ENCODE assay signal across 18 mouse cellular contexts in the genomic region with DNA sequence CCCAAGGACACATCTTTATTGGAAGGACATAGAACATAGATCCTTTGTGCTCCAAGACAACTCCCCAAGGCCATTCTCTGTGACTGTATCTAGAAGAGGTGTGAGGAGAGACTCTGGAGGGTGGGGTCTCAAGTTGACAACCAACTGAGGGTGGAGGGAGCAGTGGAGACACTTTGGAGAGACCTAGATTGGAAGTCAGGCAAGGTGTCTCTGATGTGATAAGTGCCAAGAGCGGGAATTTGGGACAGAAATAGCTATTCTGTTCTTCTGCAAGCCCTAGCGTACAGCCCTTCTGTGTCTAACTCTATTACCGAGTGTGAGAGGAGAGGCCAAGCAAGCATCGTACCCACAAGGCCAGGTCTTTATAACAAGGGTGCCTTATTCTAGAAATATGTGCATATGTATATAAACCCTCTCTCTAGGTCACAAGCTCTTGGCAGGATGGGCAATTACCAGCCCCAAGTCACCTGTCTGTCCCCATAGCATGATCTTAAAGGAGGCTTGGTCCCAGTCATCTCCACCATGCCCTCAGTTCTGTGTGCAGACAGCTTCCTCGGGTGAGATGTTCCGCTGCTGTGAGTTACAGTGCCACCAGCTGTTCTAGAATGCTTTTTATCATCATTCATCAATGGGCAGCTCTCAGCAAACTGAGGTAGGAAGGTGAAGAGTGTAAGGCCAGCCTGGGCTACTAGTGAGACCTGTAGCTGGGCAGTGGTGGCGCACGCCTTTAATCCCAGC. TPM values are rescaled to one million over a fixed set of nuclear protein-coding genes. Genes with fewer than 3 reads are reported as not detected.
DNase-seq lines count a peak whose midpoint lies in the region; ATAC-seq and TF ChIP-seq lines count a peak whose summit lies in the region.
"Had no signal": no experiment of that assay in that cellular context is flagged by ENCODE, and none has a peak within 500 bp of the region (broad histone marks: within the 10 kb centered on the region; RNA-seq: fewer than 3 reads in every experiment).

No protein-coding gene starts in this region.

- no peak overlapping the region for H3K4me3 ChIP-seq in heart, embryonic 11.5 days (ENCODE audit: low read depth, low read length)
- no peak overlapping the region for H3K4me3 ChIP-seq in heart, adult 2 months
- no peak overlapping the region for H3K4me3 ChIP-seq in bone marrow, adult 2 months (replicated peaks; ENCODE audit: control insufficient read depth, low read depth, low read length)
- H3K4me3 ChIP-seq in hindbrain, embryonic 16.5 days (ENCODE audit: low read length), result no peak overlapping the region
- no peak overlapping the region for H3K4me3 ChIP-seq in gastrocnemius, adult 2 months
- H3K4me3 ChIP-seq: midbrain, embryonic 12.5 days had no signal

- H3K79me2 ChIP-seq in heart, adult 2 months (replicated peaks; ENCODE audit: control insufficient read depth, insufficient read depth, low read length), result no peaks in the 10 kb centered on the region

- WGBS in heart, embryonic 11.5 days (ENCODE audit: insufficient replicate concordance), result 71% methylated on average over 8 of the region's 8 CpGs
- WGBS in heart, adult 2 months, result 85% methylated on average over 8 of the region's 8 CpGs
- 70% methylated on average over 8 of the region's 8 CpGs for WGBS in bone marrow, adult 2 months
- 88% methylated on average over 8 of the region's 8 CpGs for WGBS in hindbrain, embryonic 16.5 days

- TF ChIP-seq POLR2A in heart, adult 2 months (IDR thresholded peaks at IDR 0.05; ENCODE audit: insufficient read depth, low read depth, low read length), result no peak
- no peak for TF ChIP-seq POLR2A in bone marrow, adult 2 months (IDR thresholded peaks at IDR 0.05; ENCODE audit: borderline replicate concordance, control insufficient read depth, low read depth, low read length)

- H3K36me3 ChIP-seq in heart, embryonic 11.5 days (ENCODE audit: control insufficient read depth, insufficient read depth, low read length), result no peaks in the 10 kb centered on the region
- no peaks in the 10 kb centered on the region for H3K36me3 ChIP-seq in heart, adult 2 months (ENCODE audit: control insufficient read depth, insufficient read depth, low read length)
- no peaks in the 10 kb centered on the region for H3K36me3 ChIP-seq in hindbrain, embryonic 16.5 days (ENCODE audit: control insufficient read depth, insufficient read depth, low read length)
- H3K36me3 ChIP-seq: midbrain, embryonic 12.5 days had no signal

- no peaks in the 10 kb centered on the region; the same call in 1 of the 2 replicates for H3K4me1 ChIP-seq in heart, embryonic 11.5 days (ENCODE audit: control insufficient read depth, insufficient read depth, low read length)
- no peaks in the 10 kb centered on the region for H3K4me1 ChIP-seq in heart, adult 2 months (ENCODE audit: control insufficient read depth, insufficient read depth, low read length)
- peaks cover 14% of the 10 kb centered on the region for H3K4me1 ChIP-seq in bone marrow, adult 2 months (ENCODE audit: control insufficient read depth, insufficient read depth, low read length)
- H3K4me1 ChIP-seq in hindbrain, embryonic 16.5 days (ENCODE audit: control insufficient read depth, insufficient read depth, low read depth, low read length), result no peaks in the 10 kb centered on the region
- H3K4me1 ChIP-seq: midbrain, embryonic 12.5 days had no signal

- peak; percentile 73 for ATAC-seq in heart, embryonic 11.5 days (replicated peaks; ENCODE audit: insufficient number of reproducible peaks, low FRiP score, low TSS enrichment)
- ATAC-seq in erythroid progenitor cell, adult 5-6 weeks (replicated peaks; ENCODE audit: low FRiP score, poor library complexity, severe bottlenecking), result peak; percentile 63
- peak; percentile 35 for ATAC-seq in megakaryocyte-erythroid progenitor cell, adult 5-6 weeks (replicated peaks; ENCODE audit: low FRiP score, low TSS enrichment, poor library complexity, severe bottlenecking)
- no peak for ATAC-seq in hindbrain, embryonic 16.5 days
- ATAC-seq: forebrain, postnatal 0 days had no signal

- intact Hi-C loops in heart, adult 2 months (cut with DNase I), result no loop called here
- intact Hi-C loops in gastrocnemius, adult 2 months (cut with DNase I), result no loop called here

- no peak for DNase-seq in heart, adult 2 months
- no peak for DNase-seq in gastrocnemius, adult 2 months
- DNase-seq in thymus, adult 18-20 months, result no peak
- DNase-seq: adrenal gland, postnatal 25 days; B cell, adult 2 months; cerebellum, adult 8-10 months; forebrain, postnatal 0 days; kidney, postnatal 4 days; thymus, postnatal 36 days had no signal

- H3K27ac ChIP-seq in heart, embryonic 11.5 days (ENCODE audit: low read depth, low read length), result peak overlapping the region; percentile 70
- H3K27ac ChIP-seq in heart, adult 2 months, result no peak overlapping the region
- H3K27ac ChIP-seq in bone marrow, adult 2 months (ENCODE audit: control insufficient read depth, insufficient read depth, low read depth, low read length, poor library complexity), result peak overlapping the region; percentile 64
- H3K27ac ChIP-seq in hindbrain, embryonic 16.5 days (ENCODE audit: low read depth, low read length), result no peak overlapping the region
- no peak overlapping the region for H3K27ac ChIP-seq in gastrocnemius, adult 2 months
- H3K27ac ChIP-seq: midbrain, embryonic 12.5 days had no signal

- no peak for TF ChIP-seq CTCF in heart, adult 2 months (IDR thresholded peaks at IDR 0.05)
- TF ChIP-seq CTCF in bone marrow, adult 2 months (IDR thresholded peaks at IDR 0.05; ENCODE audit: control insufficient read depth, insufficient read depth, low read length), result no peak
- no peak for TF ChIP-seq CTCF in gastrocnemius, adult 2 months (IDR thresholded peaks at IDR 0.05)

- H3K4me2 ChIP-seq in heart, embryonic 11.5 days, result peak overlapping the region; percentile 9; the same call in 1 of the 2 replicates
- no peak overlapping the region for H3K4me2 ChIP-seq in hindbrain, embryonic 16.5 days (ENCODE audit: low read length)
- H3K4me2 ChIP-seq: midbrain, embryonic 12.5 days had no signal

- no peak overlapping the region; the same call in 1 of the 2 replicates for H3K9ac ChIP-seq in heart, embryonic 11.5 days (ENCODE audit: low read depth, low read length)
- no peak overlapping the region for H3K9ac ChIP-seq in heart, adult 2 months (ENCODE audit: low read depth, low read length)
- no peak overlapping the region for H3K9ac ChIP-seq in hindbrain, embryonic 16.5 days (ENCODE audit: low read depth, low read length)
- H3K9ac ChIP-seq: forebrain, postnatal 0 days; midbrain, embryonic 12.5 days had no signal

- no peaks in the 10 kb centered on the region for H3K27me3 ChIP-seq in heart, embryonic 11.5 days (ENCODE audit: control insufficient read depth, insufficient read depth, low read length)
- no peaks in the 10 kb centered on the region for H3K27me3 ChIP-seq in heart, adult 2 months (ENCODE audit: control insufficient read depth, insufficient read depth, low read length)
- no peaks in the 10 kb centered on the region for H3K27me3 ChIP-seq in hindbrain, embryonic 16.5 days (replicated peaks; ENCODE audit: control insufficient read depth, insufficient read depth, low read length)
- H3K27me3 ChIP-seq: midbrain, embryonic 12.5 days had no signal

- no peak for TF ChIP-seq EP300 in heart, adult 2 months (IDR thresholded peaks at IDR 0.05; ENCODE audit: insufficient read depth, low read depth, low read length)

- H3K9me3 ChIP-seq in heart, embryonic 11.5 days (replicated peaks; ENCODE audit: control insufficient read depth, low read length), result no peaks in the 10 kb centered on the region
- H3K9me3 ChIP-seq in hindbrain, embryonic 16.5 days (ENCODE audit: control insufficient read depth, low read length), result no peaks in the 10 kb centered on the region
- H3K9me3 ChIP-seq: midbrain, embryonic 12.5 days had no signal

RNA-seq across cellular contexts. Expression of gene Hemgn, which starts 6.2 kb away (rescaled TPM):
- polyA plus RNA-seq in heart, embryonic 11.5 days (2014; fragmentation: Nextera tagmentation; extraction: Ambion mirVana), result 64.3 and 76.3 TPM in 2 replicates
- under 1 TPM; 0.10 to 0.73 TPM for total RNA-seq in heart, adult 2 months (2021)
- polyA plus RNA-seq in heart, adult 2 months (2012; rRNA removed), result 0.06 TPM in 1 of 2 replicates, not detected in the other
- 152 and 243 TPM in 2 replicates for polyA plus RNA-seq in bone marrow, adult 2 months (2011; ENCODE audit: insufficient read depth, insufficient read length, low replicate concordance, missing spikeins)
- total RNA-seq in erythroid progenitor cell, adult 5-6 weeks (2015; ENCODE audit: low replicate concordance), result 1,402 and 1,484 TPM in 2 replicates
- 1,540 and 1,607 TPM in 2 replicates for total RNA-seq in erythroid progenitor cell, adult 5-6 weeks (2017; ENCODE audit: low replicate concordance)
- total RNA-seq in megakaryocyte-erythroid progenitor cell, adult 5-6 weeks (2014; fragmentation: Nextera tagmentation), result 120 and 199 TPM in 2 replicates
- total RNA-seq in megakaryocyte-erythroid progenitor cell, adult 5-6 weeks (2017), result 129 and 182 TPM in 2 replicates
- 0.13 and 0.26 TPM in 2 replicates for polyA plus RNA-seq in hindbrain, embryonic 16.5 days (2015; fragmentation: Nextera tagmentation; extraction: Ambion mirVana)
- not detected for total RNA-seq in gastrocnemius, adult 2 months (2021)
- total RNA-seq: adrenal gland, postnatal 25 days; ES-E14; forebrain, postnatal 0 days; left cerebral cortex, adult 18-20 months; liver, adult 2 months had no signal
- polyA plus RNA-seq: forebrain, postnatal 0 days; liver, adult 2 months had no signal

RNA-seq across cellular contexts. Expression of gene Trmo, which starts 17.9 kb away (rescaled TPM):
- polyA plus RNA-seq in heart, embryonic 11.5 days (2014; fragmentation: Nextera tagmentation; extraction: Ambion mirVana), result 8.4 and 11.5 TPM in 2 replicates
- 1 to 10 TPM; 3.8 to 4.1 TPM for total RNA-seq in heart, adult 2 months (2021)
- polyA plus RNA-seq in heart, adult 2 months (2012; rRNA removed), result 3.7 and 5.3 TPM in 2 replicates
- polyA plus RNA-seq in bone marrow, adult 2 months (2011; ENCODE audit: insufficient read depth, insufficient read length, low replicate concordance, missing spikeins), result 20.7 and 27.0 TPM in 2 replicates
- 89.0 and 90.1 TPM in 2 replicates for total RNA-seq in erythroid progenitor cell, adult 5-6 weeks (2015; ENCODE audit: low replicate concordance)
- total RNA-seq in erythroid progenitor cell, adult 5-6 weeks (2017; ENCODE audit: low replicate concordance), result 49.6 and 97.9 TPM in 2 replicates
- 5.6 and 10.7 TPM in 2 replicates for total RNA-seq in megakaryocyte-erythroid progenitor cell, adult 5-6 weeks (2014; fragmentation: Nextera tagmentation)
- 8.9 and 11.4 TPM in 2 replicates for total RNA-seq in megakaryocyte-erythroid progenitor cell, adult 5-6 weeks (2017)
- polyA plus RNA-seq in hindbrain, embryonic 16.5 days (2015; fragmentation: Nextera tagmentation; extraction: Ambion mirVana), result 8.8 TPM in 2 replicates
- 1 to 10 TPM; 2.8 to 3.0 TPM for total RNA-seq in gastrocnemius, adult 2 months (2021)

RNA-seq across cellular contexts. Expression of gene Anp32b, which starts 43.6 kb away (rescaled TPM):
- polyA plus RNA-seq in heart, embryonic 11.5 days (2014; fragmentation: Nextera tagmentation; extraction: Ambion mirVana), result 213 and 243 TPM in 2 replicates
- 10 to 100 TPM; 53.5 to 57.8 TPM for total RNA-seq in heart, adult 2 months (2021)
- 9.5 and 14.2 TPM in 2 replicates for polyA plus RNA-seq in heart, adult 2 months (2012; rRNA removed)
- 614 and 712 TPM in 2 replicates for polyA plus RNA-seq in bone marrow, adult 2 months (2011; ENCODE audit: insufficient read depth, insufficient read length, low replicate concordance, missing spikeins)
- 1,527 and 1,581 TPM in 2 replicates for total RNA-seq in erythroid progenitor cell, adult 5-6 weeks (2015; ENCODE audit: low replicate concordance)
- 312 and 462 TPM in 2 replicates for total RNA-seq in erythroid progenitor cell, adult 5-6 weeks (2017; ENCODE audit: low replicate concordance)
- total RNA-seq in megakaryocyte-erythroid progenitor cell, adult 5-6 weeks (2014; fragmentation: Nextera tagmentation), result 736 and 1,006 TPM in 2 replicates
- 180 and 265 TPM in 2 replicates for total RNA-seq in megakaryocyte-erythroid progenitor cell, adult 5-6 weeks (2017)
- 72.5 and 82.4 TPM in 2 replicates for polyA plus RNA-seq in hindbrain, embryonic 16.5 days (2015; fragmentation: Nextera tagmentation; extraction: Ambion mirVana)
- 10 to 100 TPM; 62.7 to 65.8 TPM for total RNA-seq in gastrocnemius, adult 2 months (2021)

Comparison
In these comparisons a context has a peak if more than half of its experiments do, and no peak if none do; other contexts are left out.
1. H3K27ac ChIP-seq: peak in heart, embryonic 11.5 days (single experiment) and bone marrow, adult 2 months (single experiment); none in heart, adult 2 months (single experiment), hindbrain, embryonic 16.5 days (single experiment) and gastrocnemius, adult 2 months (single experiment).
2. RNA of gene Hemgn, which starts 6.2 kb away (total RNA-seq): 1,402 to 1,607 TPM in erythroid progenitor cell, adult 5-6 weeks and 120 to 199 TPM in megakaryocyte-erythroid progenitor cell, adult 5-6 weeks; 0.10 to 0.73 TPM in heart, adult 2 months and not detected in gastrocnemius, adult 2 months; every median in the first group is over 10 times any median in the second.
3. RNA of gene Trmo, which starts 17.9 kb away (total RNA-seq): 49.6 to 97.9 TPM in erythroid progenitor cell, adult 5-6 weeks; 5.6 to 11.4 TPM in megakaryocyte-erythroid progenitor cell, adult 5-6 weeks, 3.8 to 4.1 TPM in heart, adult 2 months and 2.8 to 3.0 TPM in gastrocnemius, adult 2 months; every median in the first group is over 4 times any median in the second.